Mouse (Mus musculus): ENCODE data around the gene Tlk2. TPM values are rescaled to one million over a fixed set of nuclear protein-coding genes. Genes with fewer than 3 reads are reported as not detected.

The Tlk2 gene
- polyA plus RNA-seq, 1 experiment from 2014 or later, result 14.4 TPM

- no peak overlapping the region for H3K4me2 ChIP-seq (replicated peaks; ENCODE audit: low read depth, low read length)
- TF ChIP-seq EP300 (IDR thresholded peaks at IDR 0.05), result no peak
- TF ChIP-seq CTCF (IDR thresholded peaks at IDR 0.05), result peak; percentile 43
- 68% methylated on average over 11 of the region's 11 CpGs for WGBS
- no peaks in the 10 kb centered on the region for H3K9me3 ChIP-seq (ENCODE audit: low read length)
- no peak overlapping the region for H3K9ac ChIP-seq (replicated peaks; ENCODE audit: low read depth)
- no peak overlapping the region for H3K27ac ChIP-seq (ENCODE audit: low read length)
- no peak overlapping the region for H3K4me3 ChIP-seq (ENCODE audit: low read depth, low read length)
- DNase-seq (ENCODE audit: low spot score) (peak; percentile 61), ATAC-seq (peak; percentile 16; the same call in 1 of the 2 replicates)
- H3K27me3 ChIP-seq (replicated peaks; ENCODE audit: insufficient read depth, low read length), result no peaks in the 10 kb centered on the region
- H3K4me1 ChIP-seq (ENCODE audit: insufficient read depth, low read depth, low read length), result no peaks in the 10 kb centered on the region
- H3K36me3 ChIP-seq (ENCODE audit: insufficient read depth, low read length), result peaks cover 6% of the 10 kb centered on the region; the same call in 1 of the 2 replicates
These were observed 33.9 kb upstream of the Tlk2 start for GRCm38 (mm10) chr11:105144508-105145210.

- TF ChIP-seq CTCF (IDR thresholded peaks at IDR 0.05) (no peak), EP300 (IDR thresholded peaks at IDR 0.05) (no peak)
- 68% methylated on average over 10 of the region's 10 CpGs for WGBS
- Histone ChIP-seq H3K4me2 (replicated peaks; ENCODE audit: low read depth, low read length) (no peak overlapping the region), H3K27ac (ENCODE audit: low read length) (no peak overlapping the region), H3K27me3 (replicated peaks; ENCODE audit: insufficient read depth, low read length) (no peaks in the 10 kb centered on the region), H3K4me1 (ENCODE audit: insufficient read depth, low read depth, low read length) (no peaks in the 10 kb centered on the region), H3K36me3 (ENCODE audit: insufficient read depth, low read length) (peaks cover under 1% of the 10 kb centered on the region; the same call in 1 of the 2 replicates), H3K9ac (replicated peaks; ENCODE audit: low read depth) (no peak overlapping the region), H3K4me3 (ENCODE audit: low read depth, low read length) (no peak overlapping the region), H3K9me3 (ENCODE audit: low read length) (no peaks in the 10 kb centered on the region)
- DNase-seq (ENCODE audit: low spot score) (peak; percentile 53), ATAC-seq (peak; percentile 54)
These were observed 33.4 kb upstream of the Tlk2 start for GRCm38 (mm10) chr11:105145211-105145610.

GRCm38 (mm10) chr11:105146593-105146992, 32.0 kb upstream of the Tlk2 start, which contains the start of gene Gm10842:
Gene Gm10842, plus strand, starts transcription at chr11:105146893.
- Histone ChIP-seq H3K27ac (ENCODE audit: low read length) (no peak within 1 kb of the TSS), H3K4me1 (ENCODE audit: insufficient read depth, low read depth, low read length) (no peaks in the 10 kb centered on the region), H3K27me3 (replicated peaks; ENCODE audit: insufficient read depth, low read length) (no peaks in the 10 kb centered on the region), H3K36me3 (ENCODE audit: insufficient read depth, low read length) (no peaks in the 10 kb centered on the region), H3K9ac (replicated peaks; ENCODE audit: low read depth) (no peak within 1 kb of the TSS), H3K9me3 (ENCODE audit: low read length) (no peaks in the 10 kb centered on the region), H3K4me2 (replicated peaks; ENCODE audit: low read depth, low read length) (no peak within 1 kb of the TSS), H3K4me3 (ENCODE audit: low read depth, low read length) (no peak within 1 kb of the TSS)
- ATAC-seq (no peak), DNase-seq (ENCODE audit: low spot score) (no peak)
- 79% methylated on average over 3 of the region's 3 CpGs for WGBS
- TF ChIP-seq EP300 (IDR thresholded peaks at IDR 0.05), result no peak
- TF ChIP-seq CTCF (IDR thresholded peaks at IDR 0.05), result no peak

DNA sequence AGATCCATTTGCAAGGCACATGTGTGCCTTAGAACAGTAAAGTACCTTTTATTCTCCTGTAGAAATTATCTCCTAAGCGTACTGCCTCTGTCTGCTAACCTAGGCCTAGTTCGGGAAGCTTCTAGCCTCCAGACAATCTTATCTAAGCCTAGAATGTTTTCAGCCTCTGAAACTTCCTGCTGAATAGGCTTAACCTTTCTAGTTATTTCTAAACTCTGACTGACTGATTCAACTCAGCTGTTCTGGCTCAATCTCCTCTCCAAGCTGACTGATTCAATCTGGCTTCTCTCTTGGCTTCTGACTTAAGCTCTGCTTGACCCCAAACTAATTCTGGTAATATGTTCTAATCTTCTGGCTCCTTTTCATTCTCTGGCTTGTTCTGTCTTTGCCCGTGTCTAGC, 29.3 kb upstream of the Tlk2 start:
- peaks cover 9% of the 10 kb centered on the region for H3K4me1 ChIP-seq (ENCODE audit: insufficient read depth, low read depth, low read length)
- no peak overlapping the region for H3K9ac ChIP-seq (replicated peaks; ENCODE audit: low read depth)
- H3K27me3 ChIP-seq (replicated peaks; ENCODE audit: insufficient read depth, low read length), result no peaks in the 10 kb centered on the region
- WGBS, result 69% methylated on average over 3 of the region's 3 CpGs
- no peaks in the 10 kb centered on the region for H3K36me3 ChIP-seq (ENCODE audit: insufficient read depth, low read length)
- H3K4me2 ChIP-seq (replicated peaks; ENCODE audit: low read depth, low read length), result no peak overlapping the region
- no peak overlapping the region for H3K27ac ChIP-seq (ENCODE audit: low read length)
- peak; percentile 24 for DNase-seq (ENCODE audit: low spot score)
- no peak overlapping the region for H3K4me3 ChIP-seq (ENCODE audit: low read depth, low read length)
- ATAC-seq, result no peak
- no peaks in the 10 kb centered on the region for H3K9me3 ChIP-seq (ENCODE audit: low read length)
- no peak for TF ChIP-seq CTCF (IDR thresholded peaks at IDR 0.05)
- TF ChIP-seq EP300 (IDR thresholded peaks at IDR 0.05), result no peak

DNA sequence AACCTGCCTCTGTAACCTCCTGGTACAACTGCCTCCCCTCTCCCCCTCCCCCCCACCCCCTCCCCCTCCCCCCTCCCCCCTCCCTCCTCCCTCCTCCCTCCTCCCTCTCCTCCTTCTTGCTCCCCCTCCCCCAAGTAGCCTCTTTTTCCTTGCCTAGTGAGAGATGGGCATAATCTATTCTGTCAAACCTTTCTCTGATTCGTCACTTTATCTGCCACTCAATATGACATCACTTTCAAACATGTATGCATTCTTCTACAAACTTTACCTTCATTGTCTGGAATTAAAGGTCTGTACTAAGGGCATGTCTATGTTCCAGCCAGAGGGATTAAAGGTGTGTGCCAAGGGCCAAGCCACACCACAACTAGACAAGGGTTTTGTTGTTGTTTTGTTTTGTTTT, 28.8 kb upstream of the Tlk2 start:
- Histone ChIP-seq H3K27ac (ENCODE audit: low read length) (no peak overlapping the region), H3K4me2 (replicated peaks; ENCODE audit: low read depth, low read length) (no peak overlapping the region), H3K4me1 (ENCODE audit: insufficient read depth, low read depth, low read length) (peaks cover 9% of the 10 kb centered on the region), H3K4me3 (ENCODE audit: low read depth, low read length) (no peak overlapping the region), H3K36me3 (ENCODE audit: insufficient read depth, low read length) (no peaks in the 10 kb centered on the region), H3K9me3 (ENCODE audit: low read length) (no peaks in the 10 kb centered on the region), H3K27me3 (replicated peaks; ENCODE audit: insufficient read depth, low read length) (no peaks in the 10 kb centered on the region), H3K9ac (replicated peaks; ENCODE audit: low read depth) (no peak overlapping the region)
- TF ChIP-seq EP300 (IDR thresholded peaks at IDR 0.05), result no peak
- no peak for TF ChIP-seq CTCF (IDR thresholded peaks at IDR 0.05)
- WGBS, result 83% methylated on average over 1 of the region's 1 CpGs
- ATAC-seq, result no peak
- DNase-seq (ENCODE audit: low spot score), result no peak

DNA sequence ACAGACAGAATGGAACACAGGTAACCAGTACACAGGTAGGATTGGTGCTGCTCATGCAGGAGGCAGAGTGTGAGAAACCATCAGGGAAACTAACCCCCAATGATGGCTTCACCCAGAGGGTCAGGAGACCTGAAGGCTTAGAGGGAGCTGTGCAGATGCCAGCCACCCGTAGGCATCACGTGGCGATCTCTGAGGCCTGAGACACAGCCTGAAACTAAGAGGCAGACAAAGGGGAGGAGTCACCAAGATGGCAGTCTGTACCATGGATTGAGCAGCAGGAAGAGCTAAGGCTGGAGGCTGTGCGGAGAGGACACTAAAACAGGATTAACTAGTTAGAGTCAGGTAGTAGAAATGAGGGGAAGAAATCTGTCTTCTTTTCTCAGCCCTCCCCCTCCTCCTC, 27.9 kb upstream of the Tlk2 start:
- WGBS, result 58% methylated on average over 4 of the region's 4 CpGs
- TF ChIP-seq EP300 (IDR thresholded peaks at IDR 0.05) (no peak), CTCF (IDR thresholded peaks at IDR 0.05) (no peak)
- H3K36me3 ChIP-seq (ENCODE audit: insufficient read depth, low read length), result no peaks in the 10 kb centered on the region
- no peak overlapping the region for H3K27ac ChIP-seq (ENCODE audit: low read length)
- H3K4me1 ChIP-seq (ENCODE audit: insufficient read depth, low read depth, low read length), result peaks cover 9% of the 10 kb centered on the region
- no peak overlapping the region for H3K4me2 ChIP-seq (replicated peaks; ENCODE audit: low read depth, low read length)
- H3K9ac ChIP-seq (replicated peaks; ENCODE audit: low read depth), result no peak overlapping the region
- no peaks in the 10 kb centered on the region for H3K27me3 ChIP-seq (replicated peaks; ENCODE audit: insufficient read depth, low read length)
- ATAC-seq, result no peak
- no peaks in the 10 kb centered on the region for H3K9me3 ChIP-seq (ENCODE audit: low read length)
- DNase-seq (ENCODE audit: low spot score), result no peak
- H3K4me3 ChIP-seq (ENCODE audit: low read depth, low read length), result no peak overlapping the region
